Comparison of ENCODE assay signal across 12 mouse cellular contexts in the genomic region with DNA sequence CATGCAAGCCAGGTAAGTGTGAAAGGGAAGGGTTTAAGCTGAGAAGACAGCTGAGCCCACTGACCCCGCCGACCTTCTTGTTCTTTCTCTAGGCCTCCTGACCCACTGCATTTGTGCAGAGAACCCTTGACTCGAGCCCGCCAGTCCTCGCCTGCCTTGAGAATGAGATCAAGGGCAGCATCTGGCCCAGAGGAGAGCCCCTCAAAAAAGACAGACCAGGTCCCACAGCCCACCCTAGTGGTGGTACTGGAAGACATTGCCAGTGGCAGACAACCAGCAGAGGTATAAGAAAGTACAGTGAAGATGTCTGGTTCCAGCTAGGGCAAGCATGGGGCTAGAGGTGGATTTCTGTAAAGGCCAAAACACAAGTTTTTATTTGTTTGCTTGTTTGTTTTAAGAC. TPM values are rescaled to one million over a fixed set of nuclear protein-coding genes. Genes with fewer than 3 reads are reported as not detected.
DNase-seq lines count a peak whose midpoint lies in the region; ATAC-seq lines count a peak whose summit lies in the region.
"Had no signal": no experiment of that assay in that cellular context is flagged by ENCODE, and none has a peak within 500 bp of the region (broad histone marks: within the 10 kb centered on the region; RNA-seq: fewer than 3 reads in every experiment).

No protein-coding gene starts in this region.

- H3K9ac ChIP-seq in embryonic facial prominence, embryonic 13.5 days, result no peak overlapping the region
- H3K9ac ChIP-seq: heart, embryonic 13.5 days had no signal

- WGBS in embryonic facial prominence, embryonic 13.5 days, result 89% methylated on average over 5 of the region's 5 CpGs

- H3K4me3 ChIP-seq in embryonic facial prominence, embryonic 13.5 days, result 0 out of 2 replicates have a peak overlapping the region, but pooled peaks have one; percentile 2
- H3K4me3 ChIP-seq: heart, embryonic 13.5 days had no signal

- intact Hi-C loops in left cerebral cortex, postnatal 4 days (cut with DNase I), result loop anchor here (10.0 kb wide), 1 partner anchor 109 kb away; no protein-coding TSS in a partner anchor

- H3K4me2 ChIP-seq in embryonic facial prominence, embryonic 13.5 days, result no peak overlapping the region
- H3K4me2 ChIP-seq: heart, embryonic 13.5 days had no signal

- peak; percentile 28 for DNase-seq in embryo, embryonic 10 days (ENCODE audit: low spot score)
- DNase-seq in embryo, embryonic 9.5 days (ENCODE audit: extremely low spot score), result no peak
- DNase-seq in left cerebral cortex, postnatal 4 days, result peak; percentile 31
- DNase-seq in left cerebral cortex, adult 18-20 months (ENCODE audit: low spot score in 2 of 2), result no peak
- DNase-seq in A20 (ENCODE audit: low read depth, low spot score), result peak; percentile 48
- no peak for DNase-seq in layer of hippocampus, postnatal 10 days (ENCODE audit: low spot score in 2 of 2)
- DNase-seq: cerebellum, postnatal 25 days; kidney, adult 2 months had no signal

- ATAC-seq in embryonic facial prominence, embryonic 13.5 days (ENCODE audit: insufficient number of reproducible peaks, insufficient read depth, low FRiP score, low TSS enrichment, low read depth), result no peak
- no peak for ATAC-seq in monocyte, adult 5-6 weeks (replicated peaks; ENCODE audit: insufficient number of reproducible peaks, low FRiP score, low TSS enrichment, poor library complexity, severe bottlenecking)

- peaks cover 39% of the 10 kb centered on the region for H3K36me3 ChIP-seq in embryonic facial prominence, embryonic 13.5 days

- H3K9me3 ChIP-seq in embryonic facial prominence, embryonic 13.5 days, result no peaks in the 10 kb centered on the region
- H3K9me3 ChIP-seq: heart, embryonic 13.5 days had no signal

- H3K27me3 ChIP-seq in embryonic facial prominence, embryonic 13.5 days, result no peaks in the 10 kb centered on the region
- H3K27me3 ChIP-seq: heart, embryonic 13.5 days had no signal

- no peak overlapping the region for H3K27ac ChIP-seq in embryonic facial prominence, embryonic 13.5 days
- H3K27ac ChIP-seq: heart, embryonic 13.5 days; macrophage had no signal

- H3K4me1 ChIP-seq in embryonic facial prominence, embryonic 13.5 days, result peaks cover 20% of the 10 kb centered on the region

RNA-seq across cellular contexts. Expression of gene Fbrs, which starts 5.3 kb away (rescaled TPM):
- 10 to 100 TPM; 70.8 to 71.2 TPM for total RNA-seq in left cerebral cortex, postnatal 4 days (2021)
- total RNA-seq in left cerebral cortex, adult 18-20 months (2021), result 10 to 100 TPM; 54.5 to 57.8 TPM
- 12.2 and 15.3 TPM in 2 replicates for polyA plus RNA-seq in embryonic facial prominence, embryonic 13.5 days (2015; fragmentation: Nextera tagmentation; extraction: Ambion mirVana)
- total RNA-seq in monocyte, adult 5-6 weeks (2017), result 27.9 to 55.8 TPM (median 33.5 TPM) in 3 replicates
- total RNA-seq in layer of hippocampus, postnatal 10 days (2021), result 10 to 100 TPM; 60.0 to 63.1 TPM

RNA-seq across cellular contexts. Expression of gene Prr14, which starts 14.3 kb away (rescaled TPM):
- total RNA-seq in left cerebral cortex, postnatal 4 days (2021), result 10 to 100 TPM; 35.4 to 35.6 TPM
- total RNA-seq in left cerebral cortex, adult 18-20 months (2021), result 10 to 100 TPM; 24.6 to 33.0 TPM
- 46.0 and 48.3 TPM in 2 replicates for polyA plus RNA-seq in embryonic facial prominence, embryonic 13.5 days (2015; fragmentation: Nextera tagmentation; extraction: Ambion mirVana)
- total RNA-seq in monocyte, adult 5-6 weeks (2017), result 63.5 to 76.8 TPM (median 69.4 TPM) in 3 replicates
- 10 to 100 TPM; 31.6 to 34.8 TPM for total RNA-seq in layer of hippocampus, postnatal 10 days (2021)

RNA-seq across cellular contexts. Expression of gene Zfp689, which starts 24.7 kb away (rescaled TPM):
- total RNA-seq in left cerebral cortex, postnatal 4 days (2021), result 1 to 10 TPM; 9.5 to 9.7 TPM
- 1 to 10 TPM; 5.4 to 6.2 TPM for total RNA-seq in left cerebral cortex, adult 18-20 months (2021)
- polyA plus RNA-seq in embryonic facial prominence, embryonic 13.5 days (2015; fragmentation: Nextera tagmentation; extraction: Ambion mirVana), result 11.8 and 13.1 TPM in 2 replicates
- 1.4 to 2.8 TPM (median 1.9 TPM) in 3 replicates for total RNA-seq in monocyte, adult 5-6 weeks (2017)
- 1 to 10 TPM; 7.5 to 7.7 TPM for total RNA-seq in layer of hippocampus, postnatal 10 days (2021)

RNA-seq across cellular contexts. Expression of gene Srcap, which starts 38.1 kb away (rescaled TPM):
- 100 to 1,000 TPM; 113 to 128 TPM for total RNA-seq in left cerebral cortex, postnatal 4 days (2021)
- 10 to 100 TPM; 94.9 to 99.7 TPM for total RNA-seq in left cerebral cortex, adult 18-20 months (2021)
- 52.1 and 55.6 TPM in 2 replicates for polyA plus RNA-seq in embryonic facial prominence, embryonic 13.5 days (2015; fragmentation: Nextera tagmentation; extraction: Ambion mirVana)
- total RNA-seq in monocyte, adult 5-6 weeks (2017), result 12.3 to 47.6 TPM (median 26.1 TPM) in 3 replicates
- 100 to 1,000 TPM; 109 to 111 TPM for total RNA-seq in layer of hippocampus, postnatal 10 days (2021)

RNA-seq across cellular contexts. Expression of gene Gm42715, which starts 45.7 kb away (rescaled TPM):
- 10 to 100 TPM; 14.5 to 14.6 TPM for total RNA-seq in left cerebral cortex, postnatal 4 days (2021)
- 10 to 100 TPM in 1 of 2 experiments, 1 to 10 TPM in 1; 8.9 to 10.7 TPM for total RNA-seq in left cerebral cortex, adult 18-20 months (2021)
- 18.6 and 19.0 TPM in 2 replicates for polyA plus RNA-seq in embryonic facial prominence, embryonic 13.5 days (2015; fragmentation: Nextera tagmentation; extraction: Ambion mirVana)
- total RNA-seq in monocyte, adult 5-6 weeks (2017), result 2.3 to 18.1 TPM (median 5.0 TPM) in 3 replicates
- 10 to 100 TPM; 11.2 to 19.2 TPM for total RNA-seq in layer of hippocampus, postnatal 10 days (2021)

Comparison
In these comparisons a context has a peak if more than half of its experiments do, and no peak if none do; other contexts are left out.
1. DNase-seq: peak in embryo, embryonic 10 days (single experiment), left cerebral cortex, postnatal 4 days (single experiment) and A20 (single experiment); none in embryo, embryonic 9.5 days (single experiment), left cerebral cortex, adult 18-20 months (0 of 2) and layer of hippocampus, postnatal 10 days (0 of 2).